Comparison of ENCODE assay signal across 8 mouse cellular contexts in the genomic region with DNA sequence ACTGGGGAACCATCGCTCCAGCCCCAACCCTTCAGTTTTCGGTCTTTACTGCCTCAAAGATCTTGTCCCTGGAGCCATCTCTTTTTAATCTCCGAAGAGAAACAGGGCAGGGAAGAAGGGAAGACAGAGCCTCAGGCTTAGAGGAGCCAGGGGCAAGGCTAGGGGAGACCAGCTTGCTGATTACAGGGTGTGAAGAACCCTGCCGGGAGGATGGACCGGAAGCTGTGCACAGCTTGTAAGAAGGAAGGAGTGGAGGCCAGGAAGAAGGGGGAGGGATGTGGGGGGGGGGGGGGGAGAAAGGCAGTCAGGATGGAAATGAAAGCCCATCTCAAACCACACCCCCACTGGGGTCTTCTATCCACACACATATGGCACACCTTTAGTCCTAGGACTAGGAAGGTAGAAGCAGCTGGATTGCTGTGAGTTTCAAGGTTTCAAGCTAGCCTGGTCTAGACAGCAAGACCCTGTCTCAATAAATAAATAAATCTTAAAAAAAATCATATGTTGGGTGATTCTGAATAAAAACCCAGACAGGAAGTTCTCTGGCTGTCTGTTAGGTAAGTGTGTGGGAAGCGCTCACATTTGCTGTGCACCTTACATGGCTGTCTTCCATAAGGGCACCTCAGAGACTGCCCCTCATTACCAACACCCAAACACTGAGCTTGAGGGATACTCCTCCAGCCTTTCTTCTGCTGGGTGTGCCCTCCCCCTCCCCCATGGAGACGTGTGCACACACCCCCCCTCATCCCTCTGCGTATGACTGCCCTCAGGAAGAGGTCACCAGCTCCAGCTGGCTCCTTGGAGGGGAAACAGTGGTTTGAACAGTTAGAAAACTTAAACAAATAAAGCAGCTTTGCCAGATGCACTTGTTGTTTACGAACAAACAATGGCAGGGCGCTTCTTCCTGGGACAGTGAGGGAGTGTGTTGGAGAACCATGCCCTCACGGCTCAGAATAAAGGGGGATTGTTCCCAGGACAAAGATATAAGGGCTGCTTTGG. TPM values are rescaled to one million over a fixed set of nuclear protein-coding genes. Genes with fewer than 3 reads are reported as not detected.
DNase-seq lines count a peak whose midpoint lies in the region; ATAC-seq and TF ChIP-seq lines count a peak whose summit lies in the region.

No protein-coding gene starts in this region.

- peak overlapping the region; percentile 49; the same call in 1 of the 2 replicates for H3K9ac ChIP-seq in heart, embryonic 12.5 days
- no peak overlapping the region for H3K9ac ChIP-seq in lung, postnatal 0 days (replicated peaks; ENCODE audit: low read depth)

- H3K4me3 ChIP-seq in heart, embryonic 12.5 days: no peak overlapping the region
- no peak overlapping the region for H3K4me3 ChIP-seq in lung, postnatal 0 days (ENCODE audit: low read depth, low read length)
- no peak overlapping the region for H3K4me3 ChIP-seq in thymus, adult 2 months (ENCODE audit: control insufficient read depth, insufficient read depth, low read length)

- H3K27me3 ChIP-seq in heart, embryonic 12.5 days (replicated peaks): no peaks in the 10 kb centered on the region
- no peaks in the 10 kb centered on the region for H3K27me3 ChIP-seq in lung, postnatal 0 days (replicated peaks; ENCODE audit: insufficient read depth, low read length)
- no peaks in the 10 kb centered on the region for H3K27me3 ChIP-seq in thymus, adult 2 months (ENCODE audit: control insufficient read depth, insufficient read depth, low read length)

- no peak overlapping the region for H3K4me2 ChIP-seq in heart, embryonic 12.5 days
- H3K4me2 ChIP-seq in lung, postnatal 0 days (replicated peaks; ENCODE audit: low read depth, low read length): no peak overlapping the region

- peak; percentile 21 to 50 for DNase-seq in adrenal gland, adult (ENCODE audit: inconsistent age in 2 of 2, low spot score in 1 of 2)
- DNase-seq in adrenal gland, postnatal 4 days (ENCODE audit: low spot score in 2 of 2): no peak
- DNase-seq in CD4-positive helper T cell, adult 2 months (ENCODE audit: low read depth, low spot score): peak; percentile 54
- peak; percentile 84 for DNase-seq in cerebellum, postnatal 36 days
- peak; percentile 85 for DNase-seq in kidney, postnatal 10 days
- peak; percentile 61 for DNase-seq in lung, postnatal 0 days (ENCODE audit: low spot score)
- DNase-seq in thymus, adult 2 months: peak; percentile 25

- peak overlapping the region; percentile 48; the same call in 1 of the 2 replicates for H3K27ac ChIP-seq in heart, embryonic 12.5 days (ENCODE audit: poor library complexity, severe bottlenecking)
- peak overlapping the region; percentile 40 for H3K27ac ChIP-seq in lung, postnatal 0 days (ENCODE audit: low read length)
- H3K27ac ChIP-seq in thymus, adult 2 months (ENCODE audit: control insufficient read depth, insufficient read depth, low read length): peak overlapping the region; percentile 78

- no peak for TF ChIP-seq POLR2A in thymus, adult 2 months (IDR thresholded peaks at IDR 0.05; ENCODE audit: control insufficient read depth, extremely low read depth, insufficient read depth, low read length, poor library complexity)

- no peak for TF ChIP-seq CTCF in lung, postnatal 0 days (IDR thresholded peaks at IDR 0.05)
- TF ChIP-seq CTCF in thymus, adult 2 months (IDR thresholded peaks at IDR 0.05; ENCODE audit: borderline replicate concordance, control insufficient read depth, extremely low read depth, insufficient read depth, low read length, poor library complexity): no peak

- no peak for TF ChIP-seq EP300 in lung, postnatal 0 days (IDR thresholded peaks at IDR 0.05)

- peak; percentile 47 for ATAC-seq in heart, embryonic 12.5 days (ENCODE audit: insufficient number of reproducible peaks, low FRiP score)
- ATAC-seq in lung, postnatal 0 days: peak; percentile 82

- WGBS in heart, embryonic 12.5 days: 28% methylated on average over 11 of the region's 11 CpGs
- 23% methylated on average over 11 of the region's 11 CpGs for WGBS in lung, postnatal 0 days
- WGBS in thymus, adult 2 months: 20% methylated on average over 11 of the region's 11 CpGs

- H3K4me1 ChIP-seq in heart, embryonic 12.5 days (replicated peaks): peaks cover 48% of the 10 kb centered on the region
- H3K4me1 ChIP-seq in lung, postnatal 0 days (ENCODE audit: insufficient read depth, low read depth, low read length): peaks cover 6% of the 10 kb centered on the region; the same call in 1 of the 2 replicates
- peaks cover 35% of the 10 kb centered on the region for H3K4me1 ChIP-seq in thymus, adult 2 months (replicated peaks; ENCODE audit: control insufficient read depth, insufficient read depth, low read length)

- peaks cover 25% of the 10 kb centered on the region for H3K36me3 ChIP-seq in heart, embryonic 12.5 days
- peaks cover 8% of the 10 kb centered on the region; the same call in 1 of the 2 replicates for H3K36me3 ChIP-seq in lung, postnatal 0 days (ENCODE audit: insufficient read depth, low read length)
- H3K36me3 ChIP-seq in thymus, adult 2 months (ENCODE audit: control insufficient read depth, insufficient read depth, low read length): peaks cover 36% of the 10 kb centered on the region

- H3K9me3 ChIP-seq in heart, embryonic 12.5 days (replicated peaks): peaks cover 6% of the 10 kb centered on the region; the same call in 1 of the 2 replicates
- no peaks in the 10 kb centered on the region for H3K9me3 ChIP-seq in lung, postnatal 0 days (ENCODE audit: low read length)

RNA-seq across cellular contexts. Expression of gene Fnbp1, which starts 53.8 kb away (rescaled TPM):
- total RNA-seq in adrenal gland, postnatal 4 days (2021): 10 to 100 TPM; 69.0 to 82.4 TPM
- 21.4 and 23.8 TPM in 2 replicates for polyA plus RNA-seq in heart, embryonic 12.5 days (2016; fragmentation: Nextera tagmentation; extraction: Ambion mirVana)
- polyA plus RNA-seq in lung, postnatal 0 days (2015; fragmentation: Nextera tagmentation; extraction: Ambion mirVana): 7.2 and 10.0 TPM in 2 replicates
- polyA plus RNA-seq in thymus, adult 2 months (2012; rRNA removed): 148 and 160 TPM in 2 replicates

Comparison
In these comparisons a context has a peak if more than half of its experiments do, and no peak if none do; other contexts are left out.
1. DNase-seq: peak in adrenal gland, adult (2 of 2), CD4-positive helper T cell, adult 2 months (single experiment), cerebellum, postnatal 36 days (2 of 2), kidney, postnatal 10 days (single experiment), lung, postnatal 0 days (single experiment) and thymus, adult 2 months (single experiment); none in adrenal gland, postnatal 4 days (0 of 2).
2. Peak in every context shown above with its lines, with median percentiles within 50 percentile points of each other: H3K27ac ChIP-seq.